Mouse (Mus musculus): ENCODE measurements around the gene Aebp1. TPM values are rescaled to one million over a fixed set of nuclear protein-coding genes. Genes with fewer than 3 reads are reported as not detected.

The Aebp1 gene
- 20.4 and 24.9 TPM in 2 replicates for polyA plus RNA-seq (2014; fragmentation: Nextera tagmentation; extraction: Ambion mirVana)

GRCm38 (mm10) chr11:5861678-5862393 lies at the start of gene Aebp1:
Aebp1 (plus strand) TSS chr11:5861947.
- H3K9me3 ChIP-seq (ENCODE audit: control insufficient read depth, low read length): no peaks in the 10 kb centered on the region

DNA sequence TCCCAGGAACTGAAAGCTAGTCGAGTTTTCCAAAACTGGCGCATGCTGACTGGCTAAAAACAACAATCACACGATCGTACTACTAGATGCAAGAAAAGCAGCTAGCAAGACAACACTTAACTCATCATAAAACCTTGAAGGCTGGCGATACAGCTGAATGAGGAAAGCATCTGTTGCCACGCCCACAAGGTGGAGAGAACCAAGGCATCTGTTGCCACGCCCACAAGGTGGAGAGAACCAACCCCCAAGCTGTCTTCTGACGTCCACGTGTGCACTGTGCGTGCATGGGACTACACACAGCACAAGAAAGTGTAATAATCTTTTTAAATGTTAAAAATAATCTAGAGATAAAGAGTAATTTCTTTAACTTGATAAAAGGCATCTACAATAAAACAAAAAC lies 48.4 kb upstream of the Aebp1 start:
- no peaks in the 10 kb centered on the region for H3K36me3 ChIP-seq (ENCODE audit: control insufficient read depth, insufficient read depth, low read length)
- ATAC-seq (replicated peaks; ENCODE audit: low FRiP score): no peak
- peak; percentile 11 for DNase-seq (ENCODE audit: low spot score)
- no peak overlapping the region for H3K27ac ChIP-seq (ENCODE audit: low read depth, low read length)
- no peaks in the 10 kb centered on the region for H3K27me3 ChIP-seq (ENCODE audit: control insufficient read depth, insufficient read depth, low read length)
- H3K4me3 ChIP-seq (ENCODE audit: low read depth, low read length): no peak overlapping the region
- H3K9ac ChIP-seq (ENCODE audit: low read length): no peak overlapping the region
- no peaks in the 10 kb centered on the region for H3K4me1 ChIP-seq (replicated peaks; ENCODE audit: control insufficient read depth, insufficient read depth, low read length)
- no peaks in the 10 kb centered on the region for H3K9me3 ChIP-seq (ENCODE audit: control insufficient read depth, low read length)
- H3K4me2 ChIP-seq (ENCODE audit: low read depth, low read length, severe bottlenecking): no peak overlapping the region
- 81% methylated on average over 10 of the region's 10 CpGs for WGBS

More at GRCm38 (mm10) chr11:5861678-5862393, at the start of gene Aebp1:
- Histone ChIP-seq H3K4me3 (ENCODE audit: low read depth, low read length) (peak within 1 kb of the TSS; percentile 23), H3K4me1 (replicated peaks; ENCODE audit: control insufficient read depth, insufficient read depth, low read length) (peaks cover 7% of the 10 kb centered on the region), H3K36me3 (ENCODE audit: control insufficient read depth, insufficient read depth, low read length) (no peaks in the 10 kb centered on the region), H3K4me2 (ENCODE audit: low read depth, low read length, severe bottlenecking) (peak within 1 kb of the TSS; percentile 55), H3K9ac (ENCODE audit: low read length) (peak within 1 kb of the TSS; percentile 47), H3K27me3 (ENCODE audit: control insufficient read depth, insufficient read depth, low read length) (peaks cover 28% of the 10 kb centered on the region), H3K27ac (ENCODE audit: low read depth, low read length) (no peak within 1 kb of the TSS)
- WGBS: 4% methylated on average over 52 of the region's 59 CpGs
- ATAC-seq (replicated peaks; ENCODE audit: low FRiP score): no peak
- DNase-seq (ENCODE audit: low spot score): peak; percentile 68

GRCm38 (mm10) chr11:5819223-5819622 lies 42.5 kb upstream of the Aebp1 start:
- peak; percentile 33 for DNase-seq (ENCODE audit: low spot score)
- H3K36me3 ChIP-seq (ENCODE audit: control insufficient read depth, insufficient read depth, low read length): no peaks in the 10 kb centered on the region
- H3K27ac ChIP-seq (ENCODE audit: low read depth, low read length): no peak overlapping the region
- no peaks in the 10 kb centered on the region for H3K27me3 ChIP-seq (ENCODE audit: control insufficient read depth, insufficient read depth, low read length)
- no peak overlapping the region for H3K9ac ChIP-seq (ENCODE audit: low read length)
- no peaks in the 10 kb centered on the region for H3K9me3 ChIP-seq (ENCODE audit: control insufficient read depth, low read length)
- no peak overlapping the region for H3K4me3 ChIP-seq (ENCODE audit: low read depth, low read length)
- ATAC-seq (replicated peaks; ENCODE audit: low FRiP score): no peak
- 74% methylated on average over 2 of the region's 2 CpGs for WGBS
- H3K4me2 ChIP-seq (ENCODE audit: low read depth, low read length, severe bottlenecking): no peak overlapping the region
- H3K4me1 ChIP-seq (replicated peaks; ENCODE audit: control insufficient read depth, insufficient read depth, low read length): no peaks in the 10 kb centered on the region

GRCm38 (mm10) chr11:5825432-5825831 lies 36.3 kb upstream of the Aebp1 start:
- no peak overlapping the region for H3K27ac ChIP-seq (ENCODE audit: low read depth, low read length)
- no peaks in the 10 kb centered on the region for H3K9me3 ChIP-seq (ENCODE audit: control insufficient read depth, low read length)
- no peaks in the 10 kb centered on the region; the same call in 1 of the 2 replicates for H3K36me3 ChIP-seq (ENCODE audit: control insufficient read depth, insufficient read depth, low read length)
- no peak overlapping the region for H3K4me3 ChIP-seq (ENCODE audit: low read depth, low read length)
- H3K27me3 ChIP-seq (ENCODE audit: control insufficient read depth, insufficient read depth, low read length): no peaks in the 10 kb centered on the region
- DNase-seq (ENCODE audit: low spot score) (no peak), ATAC-seq (replicated peaks; ENCODE audit: low FRiP score) (no peak)
- H3K4me1 ChIP-seq (replicated peaks; ENCODE audit: control insufficient read depth, insufficient read depth, low read length): no peaks in the 10 kb centered on the region
- no peak overlapping the region for H3K4me2 ChIP-seq (ENCODE audit: low read depth, low read length, severe bottlenecking)
- H3K9ac ChIP-seq (ENCODE audit: low read length): no peak overlapping the region

DNA sequence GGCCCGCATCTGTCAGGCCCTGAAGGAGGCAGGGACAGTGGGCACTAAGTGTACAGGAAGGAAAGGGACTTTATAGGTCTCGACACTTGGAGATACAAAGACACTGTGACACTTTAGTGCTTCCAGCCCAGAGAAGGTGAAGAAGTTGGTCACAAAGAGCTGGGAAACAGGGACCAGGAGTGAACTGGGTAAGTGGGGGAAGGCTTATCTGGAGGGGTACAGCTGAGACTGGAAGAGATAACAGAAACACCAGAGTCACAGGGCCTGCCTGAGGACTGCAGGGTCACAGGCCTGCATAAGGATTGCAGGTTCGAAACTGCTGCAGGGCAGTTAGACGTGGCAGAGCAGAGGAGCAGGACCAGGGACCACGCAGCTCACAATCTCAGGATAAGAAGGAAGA lies 33.8 kb upstream of the Aebp1 start:
- Histone ChIP-seq H3K4me3 (ENCODE audit: low read depth, low read length) (no peak overlapping the region), H3K36me3 (ENCODE audit: control insufficient read depth, insufficient read depth, low read length) (no peaks in the 10 kb centered on the region; the same call in 1 of the 2 replicates), H3K27ac (ENCODE audit: low read depth, low read length) (no peak overlapping the region), H3K4me1 (replicated peaks; ENCODE audit: control insufficient read depth, insufficient read depth, low read length) (no peaks in the 10 kb centered on the region), H3K27me3 (ENCODE audit: control insufficient read depth, insufficient read depth, low read length) (no peaks in the 10 kb centered on the region), H3K9ac (ENCODE audit: low read length) (no peak overlapping the region), H3K4me2 (ENCODE audit: low read depth, low read length, severe bottlenecking) (no peak overlapping the region), H3K9me3 (ENCODE audit: control insufficient read depth, low read length) (no peaks in the 10 kb centered on the region)
- WGBS: 93% methylated on average over 5 of the region's 5 CpGs
- DNase-seq (ENCODE audit: low spot score) (no peak), ATAC-seq (replicated peaks; ENCODE audit: low FRiP score) (no peak)

GRCm38 (mm10) chr11:5828509-5829191 lies 33.1 kb upstream of the Aebp1 start:
- WGBS: 94% methylated on average over 11 of the region's 11 CpGs
- no peaks in the 10 kb centered on the region; the same call in 1 of the 2 replicates for H3K36me3 ChIP-seq (ENCODE audit: control insufficient read depth, insufficient read depth, low read length)

DNA sequence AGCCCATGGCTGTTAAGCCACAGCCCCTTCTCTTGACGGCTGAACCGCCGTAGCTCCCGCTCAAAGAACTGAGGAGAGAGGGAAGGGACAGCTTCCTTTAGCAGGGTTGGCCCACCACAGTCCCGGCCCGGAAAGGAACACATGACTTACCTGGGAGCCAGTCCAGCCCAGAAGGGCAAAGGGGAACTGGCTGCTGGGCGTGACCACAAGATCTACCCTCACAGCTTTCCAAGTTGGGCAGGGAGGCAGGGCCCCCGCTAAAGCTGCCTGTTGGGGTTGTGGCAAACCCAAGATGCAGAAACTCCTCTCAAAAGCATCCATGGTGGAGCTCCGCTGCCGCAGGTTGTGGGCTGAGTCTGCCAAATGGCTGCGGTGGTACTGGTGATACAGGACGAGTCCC lies 32.4 kb upstream of the Aebp1 start:
- no peaks in the 10 kb centered on the region for H3K4me1 ChIP-seq (replicated peaks; ENCODE audit: control insufficient read depth, insufficient read depth, low read length)
- no peak overlapping the region for H3K4me3 ChIP-seq (ENCODE audit: low read depth, low read length)
- WGBS: 90% methylated on average over 12 of the region's 12 CpGs
- no peaks in the 10 kb centered on the region for H3K27me3 ChIP-seq (ENCODE audit: control insufficient read depth, insufficient read depth, low read length)
- DNase-seq (ENCODE audit: low spot score) (no peak), ATAC-seq (replicated peaks; ENCODE audit: low FRiP score) (no peak)
- H3K9me3 ChIP-seq (ENCODE audit: control insufficient read depth, low read length): no peaks in the 10 kb centered on the region
- no peak overlapping the region for H3K4me2 ChIP-seq (ENCODE audit: low read depth, low read length, severe bottlenecking)
- H3K9ac ChIP-seq (ENCODE audit: low read length): no peak overlapping the region
- no peak overlapping the region for H3K27ac ChIP-seq (ENCODE audit: low read depth, low read length)
- no peaks in the 10 kb centered on the region; the same call in 1 of the 2 replicates for H3K36me3 ChIP-seq (ENCODE audit: control insufficient read depth, insufficient read depth, low read length)

More at GRCm38 (mm10) chr11:5828509-5829191, 33.1 kb upstream of the Aebp1 start:
- DNase-seq (ENCODE audit: low spot score) (no peak), ATAC-seq (replicated peaks; ENCODE audit: low FRiP score) (no peak)
- Histone ChIP-seq H3K4me2 (ENCODE audit: low read depth, low read length, severe bottlenecking) (no peak overlapping the region), H3K27me3 (ENCODE audit: control insufficient read depth, insufficient read depth, low read length) (no peaks in the 10 kb centered on the region), H3K4me1 (replicated peaks; ENCODE audit: control insufficient read depth, insufficient read depth, low read length) (no peaks in the 10 kb centered on the region), H3K9me3 (ENCODE audit: control insufficient read depth, low read length) (no peaks in the 10 kb centered on the region), H3K9ac (ENCODE audit: low read length) (no peak overlapping the region), H3K4me3 (ENCODE audit: low read depth, low read length) (no peak overlapping the region), H3K27ac (ENCODE audit: low read depth, low read length) (no peak overlapping the region)

GRCm38 (mm10) chr11:5834506-5834905 lies 27.2 kb upstream of the Aebp1 start:
- WGBS: 89% methylated on average over 9 of the region's 9 CpGs
- Histone ChIP-seq H3K9ac (ENCODE audit: low read length) (no peak overlapping the region), H3K27me3 (ENCODE audit: control insufficient read depth, insufficient read depth, low read length) (no peaks in the 10 kb centered on the region), H3K4me3 (ENCODE audit: low read depth, low read length) (no peak overlapping the region), H3K9me3 (ENCODE audit: control insufficient read depth, low read length) (no peaks in the 10 kb centered on the region), H3K4me2 (ENCODE audit: low read depth, low read length, severe bottlenecking) (no peak overlapping the region), H3K36me3 (ENCODE audit: control insufficient read depth, insufficient read depth, low read length) (no peaks in the 10 kb centered on the region; the same call in 1 of the 2 replicates), H3K27ac (ENCODE audit: low read depth, low read length) (no peak overlapping the region), H3K4me1 (replicated peaks; ENCODE audit: control insufficient read depth, insufficient read depth, low read length) (0 out of 2 replicates have a peak, but pooled peaks cover 1% of the 10 kb centered on the region)
- ATAC-seq (replicated peaks; ENCODE audit: low FRiP score): no peak
- peak; percentile 35 for DNase-seq (ENCODE audit: low spot score)
